Mouse (Mus musculus) left cerebral cortex, adult 9 months (tissue): ENCODE measurements around the gene Cfap54.
A peak's percentile ranks its signal among the peaks of the same experiment; 100 is the strongest.

Experiments used
- DNase-seq, 2 experiments: peaks; one replicate each; pipeline ENCODE4 v3.0.0; 2022; ENCODE audit warnings: low spot score in 2 of 2

The Cfap54 gene

GRCm38 (mm10) chr10:93081133-93081779, at the start of gene Cfap54:
Gene Cfap54, minus strand, starts transcription at chr10:93081618.
- DNase-seq, result peak; percentile 65 to 90

- no peak for DNase-seq
These were observed 49.1 kb upstream of the Cfap54 start for GRCm38 (mm10) chr10:93130456-93130940.

GRCm38 (mm10) chr10:93129904-93130455, 48.6 kb upstream of the Cfap54 start:
- no peak for DNase-seq

GRCm38 (mm10) chr10:93129345-93129744, 47.9 kb upstream of the Cfap54 start:
- no peak for DNase-seq

GRCm38 (mm10) chr10:93128566-93128965, 47.1 kb upstream of the Cfap54 start:
- no peak for DNase-seq

GRCm38 (mm10) chr10:93126025-93126424, 44.6 kb upstream of the Cfap54 start:
- DNase-seq, result no peak

GRCm38 (mm10) chr10:93123957-93124613, 42.7 kb upstream of the Cfap54 start:
- peak in 1 of 2 experiments; percentile 34 for DNase-seq

GRCm38 (mm10) chr10:93123310-93123709, 41.9 kb upstream of the Cfap54 start:
- DNase-seq, result no peak

- no peak for DNase-seq
These were observed 41.2 kb upstream of the Cfap54 start for GRCm38 (mm10) chr10:93122399-93123184.

GRCm38 (mm10) chr10:93121262-93121860, 39.9 kb upstream of the Cfap54 start:
- no peak for DNase-seq

GRCm38 (mm10) chr10:93119809-93120208, 38.4 kb upstream of the Cfap54 start:
- DNase-seq, result peak in 1 of 2 experiments; percentile 70

- no peak for DNase-seq
These were observed 35.2 kb upstream of the Cfap54 start for GRCm38 (mm10) chr10:93116636-93117035.

- no peak for DNase-seq
These were observed 34.3 kb upstream of the Cfap54 start for GRCm38 (mm10) chr10:93115743-93116142.

- no peak for DNase-seq
These were observed 33.4 kb upstream of the Cfap54 start for GRCm38 (mm10) chr10:93114782-93115181.

- no peak for DNase-seq
These were observed 32.5 kb upstream of the Cfap54 start for GRCm38 (mm10) chr10:93113968-93114367.

GRCm38 (mm10) chr10:93112021-93112420, 30.6 kb upstream of the Cfap54 start:
- DNase-seq, result no peak

GRCm38 (mm10) chr10:93111412-93111811, 30.0 kb upstream of the Cfap54 start:
- DNase-seq, result no peak

GRCm38 (mm10) chr10:93105358-93105757, 23.9 kb upstream of the Cfap54 start:
- no peak for DNase-seq

GRCm38 (mm10) chr10:93104357-93104756, 22.9 kb upstream of the Cfap54 start:
- DNase-seq, result peak; percentile 59 to 80

GRCm38 (mm10) chr10:93103676-93104075, 22.3 kb upstream of the Cfap54 start:
- no peak for DNase-seq

GRCm38 (mm10) chr10:93102321-93102720, 20.9 kb upstream of the Cfap54 start:
- DNase-seq, result no peak
